Mouse (Mus musculus): ENCODE results near the gene D430041D05Rik. TPM values are rescaled to one million over a fixed set of nuclear protein-coding genes. Genes with fewer than 3 reads are reported as not detected.

Gene D430041D05Rik
- total RNA-seq, 1 experiment from 2014 or later: not detected

- no peak for ATAC-seq (replicated peaks; ENCODE audit: insufficient number of reproducible peaks, low FRiP score, low TSS enrichment, poor library complexity, severe bottlenecking)
Measured at GRCm38 (mm10) chr2:104230444-104230843, 180.4 kb downstream of the D430041D05Rik start.

- no peak for ATAC-seq (replicated peaks; ENCODE audit: insufficient number of reproducible peaks, low FRiP score, low TSS enrichment, poor library complexity, severe bottlenecking)
Measured at GRCm38 (mm10) chr2:104226057-104226456, 184.8 kb downstream of the D430041D05Rik start.

- ATAC-seq (replicated peaks; ENCODE audit: insufficient number of reproducible peaks, low FRiP score, low TSS enrichment, poor library complexity, severe bottlenecking): no peak
Measured at GRCm38 (mm10) chr2:104219733-104220391, 191.0 kb downstream of the D430041D05Rik start.

GRCm38 (mm10) chr2:104218588-104219065 is 192.2 kb downstream of the D430041D05Rik start:
- ATAC-seq (replicated peaks; ENCODE audit: insufficient number of reproducible peaks, low FRiP score, low TSS enrichment, poor library complexity, severe bottlenecking): no peak

- ATAC-seq (replicated peaks; ENCODE audit: insufficient number of reproducible peaks, low FRiP score, low TSS enrichment, poor library complexity, severe bottlenecking): no peak
Measured at GRCm38 (mm10) chr2:104218114-104218513, 192.7 kb downstream of the D430041D05Rik start.

GRCm38 (mm10) chr2:104209408-104209807 is 201.4 kb downstream of the D430041D05Rik start:
- ATAC-seq (replicated peaks; ENCODE audit: insufficient number of reproducible peaks, low FRiP score, low TSS enrichment, poor library complexity, severe bottlenecking): no peak

- no peak for ATAC-seq (replicated peaks; ENCODE audit: insufficient number of reproducible peaks, low FRiP score, low TSS enrichment, poor library complexity, severe bottlenecking)
Measured at GRCm38 (mm10) chr2:104208415-104208814, 202.4 kb downstream of the D430041D05Rik start.

- ATAC-seq (replicated peaks; ENCODE audit: insufficient number of reproducible peaks, low FRiP score, low TSS enrichment, poor library complexity, severe bottlenecking): no peak
Measured at GRCm38 (mm10) chr2:104207948-104208347, 202.9 kb downstream of the D430041D05Rik start.

- ATAC-seq (replicated peaks; ENCODE audit: insufficient number of reproducible peaks, low FRiP score, low TSS enrichment, poor library complexity, severe bottlenecking): no peak
Measured at GRCm38 (mm10) chr2:104205623-104206022, 205.2 kb downstream of the D430041D05Rik start.

GRCm38 (mm10) chr2:104200211-104200610 is 210.6 kb downstream of the D430041D05Rik start:
- ATAC-seq (replicated peaks; ENCODE audit: insufficient number of reproducible peaks, low FRiP score, low TSS enrichment, poor library complexity, severe bottlenecking): no peak

GRCm38 (mm10) chr2:104198186-104198585 is 212.6 kb downstream of the D430041D05Rik start:
- ATAC-seq (replicated peaks; ENCODE audit: insufficient number of reproducible peaks, low FRiP score, low TSS enrichment, poor library complexity, severe bottlenecking): no peak

GRCm38 (mm10) chr2:104197281-104197680 is 213.5 kb downstream of the D430041D05Rik start:
- ATAC-seq (replicated peaks; ENCODE audit: insufficient number of reproducible peaks, low FRiP score, low TSS enrichment, poor library complexity, severe bottlenecking): no peak

- ATAC-seq (replicated peaks; ENCODE audit: insufficient number of reproducible peaks, low FRiP score, low TSS enrichment, poor library complexity, severe bottlenecking): no peak
Measured at GRCm38 (mm10) chr2:104192401-104193141, 218.2 kb downstream of the D430041D05Rik start.

GRCm38 (mm10) chr2:104191723-104192122 is 219.1 kb downstream of the D430041D05Rik start:
- ATAC-seq (replicated peaks; ENCODE audit: insufficient number of reproducible peaks, low FRiP score, low TSS enrichment, poor library complexity, severe bottlenecking): no peak

- ATAC-seq (replicated peaks; ENCODE audit: insufficient number of reproducible peaks, low FRiP score, low TSS enrichment, poor library complexity, severe bottlenecking): no peak
Measured at GRCm38 (mm10) chr2:104188859-104189258, 222.0 kb downstream of the D430041D05Rik start.

GRCm38 (mm10) chr2:104187073-104187472 is 223.7 kb downstream of the D430041D05Rik start:
- ATAC-seq (replicated peaks; ENCODE audit: insufficient number of reproducible peaks, low FRiP score, low TSS enrichment, poor library complexity, severe bottlenecking): no peak

GRCm38 (mm10) chr2:104185616-104186015 is 225.2 kb downstream of the D430041D05Rik start:
- ATAC-seq (replicated peaks; ENCODE audit: insufficient number of reproducible peaks, low FRiP score, low TSS enrichment, poor library complexity, severe bottlenecking): no peak

- no peak for ATAC-seq (replicated peaks; ENCODE audit: insufficient number of reproducible peaks, low FRiP score, low TSS enrichment, poor library complexity, severe bottlenecking)
Measured at GRCm38 (mm10) chr2:104184296-104184695, 226.5 kb downstream of the D430041D05Rik start.

GRCm38 (mm10) chr2:104183246-104183845 is 227.5 kb downstream of the D430041D05Rik start:
- ATAC-seq (replicated peaks; ENCODE audit: insufficient number of reproducible peaks, low FRiP score, low TSS enrichment, poor library complexity, severe bottlenecking): no peak

- no peak for ATAC-seq (replicated peaks; ENCODE audit: insufficient number of reproducible peaks, low FRiP score, low TSS enrichment, poor library complexity, severe bottlenecking)
Measured at GRCm38 (mm10) chr2:104179636-104180035, 231.2 kb downstream of the D430041D05Rik start.
